Mouse (Mus musculus) inflammation-experienced regulatory T-cells, adult 6 months (primary cell): Measurements from ENCODE around the gene Cnn2. TPM values are rescaled to one million over a fixed set of nuclear protein-coding genes. Genes with fewer than 3 reads are reported as not detected.

Experiments
- ATAC-seq: one replicate; pipeline ENCODE4 v1.8.0; 2017
- polyA plus RNA-seq, 3 experiments: library from polyadenylated mRNA; unstranded; fragments of 100-300 nt; shearing (Covaris generic); gene quantifications; one replicate each; pipeline ENCODE4 v1.2.1; 2017

The Cnn2 gene
- polyA plus RNA-seq, 3 experiments from 2014 or later, result 672 to 989 (median 979) TPM

GRCm38 (mm10) chr10:79991548-79991947, 3.2 kb downstream of the Cnn2 start:
- ATAC-seq, result no peak

GRCm38 (mm10) chr10:79994397-79995115, 6.2 kb downstream of the Cnn2 start:
- no peak for ATAC-seq

DNA sequence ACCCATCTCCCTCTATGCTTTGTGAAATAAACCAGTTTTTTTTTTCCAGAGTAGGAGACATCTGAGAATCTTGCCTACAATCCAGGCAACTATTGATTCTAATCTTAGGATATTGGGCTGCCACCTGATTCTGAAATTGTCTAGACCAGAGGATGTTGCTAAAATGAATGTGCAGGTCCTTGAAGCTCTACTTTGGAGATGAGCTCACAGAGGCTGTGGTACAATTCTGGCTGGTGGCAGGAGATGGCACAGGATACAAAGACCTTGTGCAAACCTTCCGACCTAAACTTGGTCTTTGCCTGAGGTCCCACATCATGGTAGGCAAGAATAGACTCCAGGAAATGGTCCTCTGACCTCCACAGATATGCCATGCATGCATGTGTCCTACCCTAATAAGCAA, 7.3 kb downstream of the Cnn2 start:
- ATAC-seq, result no peak

DNA sequence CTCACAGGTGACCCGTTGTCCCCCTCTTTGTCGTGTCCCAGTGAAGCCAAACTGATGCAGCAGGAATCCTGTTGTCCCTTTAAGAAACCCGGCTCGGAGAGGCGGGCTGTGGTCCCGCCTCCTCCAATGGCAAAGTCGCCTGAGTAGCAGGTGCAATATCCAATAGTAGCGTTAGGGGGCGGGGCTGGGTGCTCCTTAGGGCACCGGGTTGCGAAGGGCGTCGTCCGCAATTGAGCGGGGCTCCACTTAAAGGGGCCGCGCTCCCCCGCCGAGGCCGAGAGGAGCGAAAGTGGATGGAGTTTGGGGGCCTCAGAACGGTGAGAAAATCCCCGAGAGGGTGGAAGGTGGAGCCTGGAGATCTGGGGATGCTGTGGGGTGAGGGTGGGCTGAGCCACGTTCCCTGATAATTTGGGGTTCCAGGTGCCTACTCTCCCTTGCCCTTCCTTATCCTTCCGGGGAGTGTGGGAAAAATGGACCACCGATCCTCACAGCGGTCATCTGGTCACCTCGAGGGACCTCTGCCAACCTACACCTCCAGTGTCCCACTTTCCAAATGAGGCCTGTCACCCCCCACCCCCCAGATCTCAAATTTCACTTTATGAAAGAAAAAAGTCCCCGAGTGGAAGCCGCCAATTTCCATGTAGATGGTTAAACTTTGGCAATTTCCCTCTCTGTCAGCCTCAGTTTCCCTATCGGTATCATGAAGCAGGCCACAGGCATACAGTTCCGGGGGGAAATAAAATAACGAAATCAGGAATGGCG, 8.1 kb downstream of the Cnn2 start, which contains the start of gene Abca7:
TSS of gene Abca7 (plus strand) at position 223 of the 762 bp plus-strand sequence.
- ATAC-seq, result peak; percentile 95

DNA sequence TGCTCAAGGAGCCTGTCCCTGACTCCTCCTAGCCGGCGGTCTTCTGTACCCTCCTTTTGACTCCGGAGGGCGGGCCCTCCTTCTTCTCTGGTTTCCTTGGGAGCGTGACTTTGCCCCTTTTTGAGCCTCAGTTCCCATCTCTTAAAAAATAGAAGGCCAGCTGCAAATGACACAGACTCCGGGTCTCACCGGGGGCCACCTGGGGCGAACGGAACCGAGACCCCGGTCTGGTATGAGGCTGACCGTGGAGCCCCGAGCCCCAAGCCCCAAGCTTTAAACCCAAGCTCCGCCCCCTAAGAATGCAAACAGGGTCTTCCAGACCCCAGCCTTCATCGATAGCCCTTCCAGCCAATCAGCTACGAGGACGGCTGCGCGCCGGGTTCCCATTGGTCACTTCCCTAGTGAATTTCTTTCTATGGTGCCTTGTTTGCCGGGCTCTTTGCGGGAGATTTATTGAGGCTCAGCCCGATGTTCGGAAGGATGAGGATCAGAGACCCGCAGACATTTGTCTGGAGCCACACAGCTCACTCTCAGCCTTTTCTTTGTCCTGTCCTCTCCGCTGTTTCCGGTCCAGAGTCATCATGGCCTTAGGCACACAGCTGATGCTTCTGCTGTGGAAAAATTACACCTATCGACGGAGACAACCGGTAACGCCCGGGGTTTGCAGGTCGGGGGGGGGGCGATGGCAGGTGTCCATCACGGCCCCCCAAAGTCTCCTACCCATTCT, 8.8 kb downstream of the Cnn2 start:
- no peak for ATAC-seq

- ATAC-seq, result no peak
Observed at GRCm38 (mm10) chr10:79997819-79998218, 9.4 kb downstream of the Cnn2 start.

GRCm38 (mm10) chr10:80001945-80002344, 13.6 kb downstream of the Cnn2 start:
- ATAC-seq, result no peak

DNA sequence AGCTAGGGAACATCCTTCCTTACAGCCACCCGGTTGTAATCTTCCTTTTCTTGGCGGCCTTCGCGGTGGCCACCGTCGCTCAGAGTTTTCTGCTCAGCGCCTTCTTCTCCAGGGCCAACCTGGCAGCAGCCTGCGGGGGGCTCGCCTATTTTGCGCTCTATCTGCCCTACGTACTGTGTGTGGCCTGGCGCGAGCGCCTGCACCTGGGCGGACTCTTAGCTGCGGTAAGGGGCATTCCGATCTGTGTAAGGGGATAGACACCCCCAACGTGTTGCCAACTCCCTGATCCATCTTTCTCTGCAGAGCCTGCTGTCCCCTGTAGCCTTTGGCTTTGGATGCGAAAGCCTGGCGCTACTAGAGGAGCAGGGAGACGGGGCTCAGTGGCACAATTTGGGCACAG, 14.4 kb downstream of the Cnn2 start:
- no peak for ATAC-seq

- ATAC-seq, result no peak
Observed at GRCm38 (mm10) chr10:80003374-80004232, 15.2 kb downstream of the Cnn2 start.

DNA sequence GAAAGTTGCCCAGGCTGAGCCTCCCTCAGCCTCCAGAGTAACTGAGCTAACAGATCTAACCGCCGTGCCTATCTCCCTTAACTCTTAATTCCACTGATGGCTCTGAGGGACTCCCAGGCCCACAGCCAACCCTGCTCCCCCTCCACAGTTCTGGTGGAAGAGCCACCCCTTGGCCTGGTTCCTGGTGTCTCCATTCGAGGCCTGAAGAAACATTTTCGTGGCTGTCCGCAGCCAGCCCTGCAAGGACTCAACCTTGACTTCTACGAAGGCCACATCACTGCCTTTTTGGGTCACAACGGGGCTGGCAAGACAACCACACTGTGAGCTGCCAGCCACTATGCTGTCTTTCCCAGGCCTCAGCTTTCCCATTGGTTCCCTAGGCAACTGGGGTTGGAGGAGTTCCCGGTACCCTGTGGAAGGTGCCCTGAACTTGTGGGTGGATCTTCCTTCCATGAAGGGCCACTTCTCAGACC, 15.9 kb downstream of the Cnn2 start:
- ATAC-seq, result no peak

DNA sequence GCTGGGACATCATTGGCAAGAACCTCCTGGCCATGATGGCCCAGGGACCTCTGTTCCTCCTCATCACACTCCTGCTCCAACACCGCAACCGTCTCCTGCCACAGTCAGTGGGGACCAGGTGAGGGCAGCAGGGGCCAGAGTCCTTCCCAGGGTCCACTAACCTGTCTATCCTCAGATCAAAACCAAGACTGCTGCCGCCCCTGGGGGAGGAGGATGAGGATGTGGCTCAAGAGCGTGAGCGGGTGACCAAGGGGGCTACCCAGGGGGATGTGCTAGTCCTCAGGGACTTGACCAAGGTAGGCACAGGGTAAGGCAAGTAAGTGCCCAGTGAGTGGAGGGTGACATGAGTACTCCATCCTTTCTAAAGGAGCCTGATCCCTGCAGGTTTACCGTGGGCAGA, 23.4 kb downstream of the Cnn2 start:
- no peak for ATAC-seq

GRCm38 (mm10) chr10:80013609-80014008, 25.2 kb downstream of the Cnn2 start:
- ATAC-seq, result no peak

- no peak for ATAC-seq
Observed at GRCm38 (mm10) chr10:80014484-80015290, 26.3 kb downstream of the Cnn2 start.

- no peak for ATAC-seq
Observed at GRCm38 (mm10) chr10:80015583-80015982, 27.2 kb downstream of the Cnn2 start.

GRCm38 (mm10) chr10:80016511-80016910, 28.1 kb downstream of the Cnn2 start, which contains the start of gene Arhgap45:
TSS of gene Arhgap45 (plus strand) at chr10:80016653.
- ATAC-seq, result peak; percentile 87

DNA sequence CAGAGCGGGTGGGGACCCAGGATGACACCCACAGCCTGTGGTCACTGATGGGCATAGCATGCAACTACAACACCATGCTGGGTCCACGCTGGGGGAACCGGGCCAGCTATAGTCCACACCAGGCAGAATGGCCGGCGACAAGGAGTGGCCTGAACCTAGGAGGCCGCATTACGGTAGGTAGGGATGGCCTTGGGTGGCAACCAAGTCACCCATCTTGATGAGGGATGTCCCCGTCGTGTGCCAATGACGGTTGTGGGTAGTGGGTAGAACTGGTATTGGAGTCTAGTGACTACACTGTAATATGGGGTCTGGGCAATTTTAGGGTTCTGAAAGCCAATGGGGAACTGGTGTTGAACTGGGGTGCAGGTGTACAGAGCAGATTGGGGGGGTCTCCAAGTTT, 28.5 kb downstream of the Cnn2 start:
- ATAC-seq, result no peak

GRCm38 (mm10) chr10:80017361-80017760, 29.0 kb downstream of the Cnn2 start:
- peak; percentile 53 for ATAC-seq

DNA sequence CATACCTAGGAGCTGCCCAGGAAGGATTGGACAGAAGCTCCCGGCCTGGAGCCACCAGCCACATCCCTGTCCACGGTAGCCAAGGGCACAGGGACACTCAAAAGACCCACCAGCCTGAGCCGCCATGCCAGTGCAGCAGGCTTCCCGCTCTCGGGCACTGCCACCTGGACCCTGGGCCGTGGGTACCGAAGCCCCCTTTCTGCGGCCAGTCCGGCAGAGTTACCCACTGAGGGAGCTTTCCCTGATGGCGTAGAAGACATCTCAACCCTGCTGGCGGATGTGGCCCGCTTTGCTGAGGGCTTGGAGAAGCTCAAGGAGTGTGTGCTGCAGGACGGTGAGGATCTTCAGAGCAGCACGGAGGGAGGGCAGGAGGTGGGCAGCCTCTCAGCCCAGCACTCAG, 29.4 kb downstream of the Cnn2 start:
- ATAC-seq, result no peak

GRCm38 (mm10) chr10:80018739-80019297, 30.4 kb downstream of the Cnn2 start:
- peak; percentile 24 for ATAC-seq

GRCm38 (mm10) chr10:80019471-80020131, 31.2 kb downstream of the Cnn2 start:
- ATAC-seq, result no peak
